Mouse (Mus musculus): ENCODE data around the gene Dld.

- TF ChIP-seq GATA1 (IDR thresholded peaks at IDR 0.05; ENCODE audit: borderline replicate concordance, low read length) = no peak
- no peak for TF ChIP-seq FLI1 (IDR thresholded peaks at IDR 0.05; ENCODE audit: low read length)
Observed at GRCm38 (mm10) chr12:31367721-31368120, 16.5 kb upstream of the Dld start.
